Mouse (Mus musculus) bone marrow, adult 2 months (tissue): ENCODE results near the gene Flrt2. TPM values are rescaled to one million over a fixed set of nuclear protein-coding genes. Genes with fewer than 3 reads are reported as not detected.

Experiments
- H3K27ac ChIP-seq: fragments of 200-500 bp; 2 replicates; pipeline ENCODE4 v1.5.1; 2012; ENCODE audit warnings: low read depth, mild to moderate bottlenecking, control low read depth, inconsistent platforms, low read length; ENCODE audit not compliant: control insufficient read depth, poor library complexity, insufficient read depth
- H3K4me1 ChIP-seq: fragments of 200-500 bp; 2 replicates; pipeline ENCODE4 v1.6.1; 2011; ENCODE audit warnings: low read length; ENCODE audit not compliant: control insufficient read depth, insufficient read depth
- H3K4me3 ChIP-seq: fragments of 200-500 bp; replicated peaks from 2 replicates; pipeline ENCODE3; 2011; ENCODE audit warnings: mild to moderate bottlenecking, low read depth, low read length, control low read depth; ENCODE audit not compliant: control insufficient read depth
- CTCF ChIP-seq: fragments of 200-500 bp; IDR thresholded peaks from 2 replicates; pipeline ENCODE4 v1.5.1; 2011; ENCODE audit warnings: low read length, control low read depth; ENCODE audit not compliant: control insufficient read depth, insufficient read depth
- POLR2A ChIP-seq: fragments of 200-500 bp; IDR thresholded peaks from 2 replicates; pipeline ENCODE4 v1.6.1; 2011; ENCODE audit warnings: low read depth, mild to moderate bottlenecking, control low read depth, low read length, borderline replicate concordance; ENCODE audit not compliant: control insufficient read depth
- WGBS: fragments of 180-500 bp; shearing (Covaris S2); methylation state at CpG from one replicate; pipeline ENCODE4 v1.1.7; 2018; 5-methylcytosine and 5-hydroxymethylcytosine counted together
- polyA plus RNA-seq: library from polyadenylated mRNA; stranded (reverse); fragments of >200 nt; gene quantifications from 2 replicates; pipeline ENCODE4 v1.2.4, GENCODE M21; 2011; ENCODE audit warnings: low replicate concordance; ENCODE audit not compliant: missing spikeins, insufficient read depth, insufficient read length

Flrt2 gene
- polyA plus RNA-seq, 1 experiment, result 1.6 TPM

DNA sequence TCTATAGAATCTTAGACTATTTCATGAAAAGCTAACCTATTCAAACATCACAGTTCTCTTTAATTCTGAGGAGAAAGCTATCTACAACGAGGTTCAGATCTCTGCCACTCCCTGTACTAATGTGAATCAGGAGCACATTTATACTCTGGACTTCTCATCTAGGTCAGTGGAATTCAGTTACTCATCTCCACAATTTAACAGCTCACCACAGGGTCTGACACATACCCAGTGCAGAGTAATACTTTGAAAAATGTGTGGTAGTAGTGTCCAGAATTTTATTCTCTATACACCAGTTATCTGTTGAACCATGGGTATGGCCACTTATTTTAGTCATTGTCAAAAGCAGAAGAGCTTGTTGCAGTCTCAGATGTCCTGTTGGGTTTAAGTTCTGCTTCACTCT is 98.1 kb downstream of the Flrt2 start:
- TF ChIP-seq POLR2A (no peak), CTCF (no peak)

DNA sequence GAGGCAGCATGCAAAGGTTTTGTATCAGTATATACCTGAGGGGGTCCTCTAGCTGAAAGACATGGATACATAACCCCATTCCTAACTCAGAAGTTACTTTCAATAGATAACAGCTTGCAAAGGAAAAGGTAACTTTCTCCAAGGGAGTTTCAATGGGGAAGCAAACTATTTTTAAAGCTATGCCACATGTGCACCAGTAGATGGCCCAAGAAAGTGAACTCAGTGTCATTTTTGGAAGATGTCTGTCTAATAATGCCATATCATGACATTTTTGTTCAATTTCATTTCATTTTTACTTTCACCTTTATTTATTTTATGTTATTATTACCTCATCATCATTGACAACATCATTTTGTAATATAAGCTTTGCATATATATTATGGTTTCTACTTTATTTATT is 124.6 kb downstream of the Flrt2 start:
- no peaks in the 10 kb centered on the region for H3K4me1 ChIP-seq
- no peak overlapping the region for H3K27ac ChIP-seq
- no peak for TF ChIP-seq POLR2A
- TF ChIP-seq CTCF, result no peak

More for the DNA sequence above, 98.1 kb downstream of the Flrt2 start:
- no peaks in the 10 kb centered on the region for H3K4me1 ChIP-seq
- no peak overlapping the region for H3K4me3 ChIP-seq
- H3K27ac ChIP-seq, result no peak overlapping the region
- WGBS, result 62% methylated on average over 1 of the region's 1 CpGs

More for the DNA sequence above, 124.6 kb downstream of the Flrt2 start:
- H3K4me3 ChIP-seq, result no peak overlapping the region
